Mouse (Mus musculus) CH12F3 (cell line): ENCODE data around the gene Map1a.

Source experiments
- in situ Hi-C: fragments of 300-500 bp; cut with MboI; formaldehyde crosslinking; loops from 2 replicates; pipeline ENCODE4 v1.14.3; 2020; ENCODE audit warnings: low sequenced_read_pairs

Gene Map1a

GRCm38 (mm10) chr2:121288901-121289729, at the start of gene Map1a:
Map1a (plus strand) TSS chr2:121289600.
- in situ Hi-C loops: no loop called here

- in situ Hi-C loops: no loop called here
These were observed 45.3 kb upstream of the Map1a start for GRCm38 (mm10) chr2:121244099-121244498.

- in situ Hi-C loops: no loop called here
These were observed 39.6 kb upstream of the Map1a start for GRCm38 (mm10) chr2:121249758-121250157.

GRCm38 (mm10) chr2:121268446-121268845, 21.0 kb upstream of the Map1a start:
- in situ Hi-C loops: no loop called here

GRCm38 (mm10) chr2:121270521-121271235, 18.7 kb upstream of the Map1a start:
- in situ Hi-C loops: no loop called here

GRCm38 (mm10) chr2:121271236-121271927, 18.0 kb upstream of the Map1a start, which contains the start of gene Trp53bp1:
Trp53bp1 (minus strand) TSS chr2:121271407.
- in situ Hi-C loops: no loop called here

- in situ Hi-C loops: no loop called here
These were observed 17.4 kb upstream of the Map1a start for GRCm38 (mm10) chr2:121271928-121272516.

GRCm38 (mm10) chr2:121287850-121288249, 1.6 kb upstream of the Map1a start:
- in situ Hi-C loops: no loop called here

GRCm38 (mm10) chr2:121289730-121290540, 535 bp downstream of the Map1a start:
- in situ Hi-C loops: no loop called here

- in situ Hi-C loops: no loop called here
These were observed 3.1 kb downstream of the Map1a start for GRCm38 (mm10) chr2:121292316-121293013.

- in situ Hi-C loops: no loop called here
These were observed 4.8 kb downstream of the Map1a start for GRCm38 (mm10) chr2:121294182-121294581.

GRCm38 (mm10) chr2:121294753-121295607, 5.6 kb downstream of the Map1a start:
- in situ Hi-C loops: no loop called here

- in situ Hi-C loops: no loop called here
These were observed 6.5 kb downstream of the Map1a start for GRCm38 (mm10) chr2:121295608-121296571.

- in situ Hi-C loops: no loop called here
These were observed 7.4 kb downstream of the Map1a start for GRCm38 (mm10) chr2:121296754-121297231.

GRCm38 (mm10) chr2:121297701-121298100, 8.3 kb downstream of the Map1a start:
- in situ Hi-C loops: no loop called here

- in situ Hi-C loops: no loop called here
These were observed 8.7 kb downstream of the Map1a start for GRCm38 (mm10) chr2:121298131-121298530.

- in situ Hi-C loops: no loop called here
These were observed 10.1 kb downstream of the Map1a start for GRCm38 (mm10) chr2:121299471-121299870.
